Mouse (Mus musculus) forebrain, embryonic 16.5 days (tissue): ENCODE measurements at regions not wholly inside any gene's neighbourhood (a gene's known extent, or its start where the extent isn't known, plus 50 kb on each side); places are given as distances from the start of the nearest gene placed in this dataset.

Experiments
- ATAC-seq: fragments of 200-750 bp; cut with Nextera tagmentation; 2 replicates; pipeline ENCODE4 v1.8.0; 2017; ENCODE audit warnings: mild to moderate bottlenecking, moderate library complexity
- H3K27ac ChIP-seq: fragments of 300-500 bp; sonication (generic); 2 replicates; pipeline ENCODE4 v1.5.1; 2014; ENCODE audit warnings: low read length, control low read depth
- H3K27me3 ChIP-seq: fragments of 300-500 bp; sonication (generic); replicated peaks from 2 replicates; pipeline ENCODE4 v1.6.1; 2014; ENCODE audit warnings: low read length; ENCODE audit not compliant: control insufficient read depth, insufficient read depth
- H3K36me3 ChIP-seq: fragments of 300-500 bp; sonication (generic); 2 replicates; pipeline ENCODE4 v1.6.1; 2014; ENCODE audit not compliant: control insufficient read depth, insufficient read depth
- H3K4me1 ChIP-seq: fragments of 300-500 bp; sonication (generic); replicated peaks from 2 replicates; pipeline ENCODE4 v1.6.1; 2014; ENCODE audit warnings: low read length; ENCODE audit not compliant: control insufficient read depth, insufficient read depth
- H3K4me2 ChIP-seq: fragments of 300-500 bp; sonication (generic); 2 replicates; pipeline ENCODE4 v1.6.1; 2014; ENCODE audit warnings: mild to moderate bottlenecking, low read length, control low read depth
- H3K4me3 ChIP-seq: fragments of 300-500 bp; sonication (generic); replicated peaks from 2 replicates; pipeline ENCODE4 v1.5.1; 2014; ENCODE audit warnings: mild to moderate bottlenecking, low read length, control low read depth
- H3K9ac ChIP-seq: fragments of 300-500 bp; sonication (generic); replicated peaks from 2 replicates; pipeline ENCODE4 v1.6.1; 2014; ENCODE audit warnings: low read depth, low read length, control low read depth
- H3K9me3 ChIP-seq: fragments of 300-500 bp; sonication (generic); 2 replicates; pipeline ENCODE4 v1.6.1; 2016; ENCODE audit warnings: low read length; ENCODE audit not compliant: control insufficient read depth
- WGBS: fragments of 180-500 bp; shearing (Covaris S2); extraction: QIAGEN DNeasy Blood & Tissue Kit; methylation state at CpG from one replicate; pipeline ENCODE4 v1.1.7; 2014; 5-methylcytosine and 5-hydroxymethylcytosine counted together

- Histone ChIP-seq H3K27ac (peak overlapping the region; percentile 23; the same call in 1 of the 2 replicates), H3K27me3 (0 out of 2 replicates have a peak, but pooled peaks cover 2% of the 10 kb centered on the region), H3K36me3 (no peaks in the 10 kb centered on the region), H3K9me3 (no peaks in the 10 kb centered on the region), H3K9ac (peak overlapping the region; percentile 22; the same call in 1 of the 2 replicates), H3K4me1 (peaks cover 14% of the 10 kb centered on the region), H3K4me2 (peak overlapping the region; percentile 48), H3K4me3 (peak overlapping the region; percentile 15)
- WGBS, result 15% methylated on average over 13 of the region's 13 CpGs
- peak; percentile 92 for ATAC-seq
Measured at GRCm38 (mm10) chr5:101426067-101426771, 238.6 kb downstream of the Nkx6-1 start.

- no peaks in the 10 kb centered on the region for H3K36me3 ChIP-seq
- H3K4me2 ChIP-seq, result no peak overlapping the region
- WGBS, result 81% methylated on average over 5 of the region's 5 CpGs
- no peak for ATAC-seq
- no peak overlapping the region for H3K4me3 ChIP-seq
- H3K9ac ChIP-seq, result no peak overlapping the region
- H3K27ac ChIP-seq, result no peak overlapping the region
- H3K9me3 ChIP-seq, result no peaks in the 10 kb centered on the region
- no peaks in the 10 kb centered on the region for H3K27me3 ChIP-seq
- H3K4me1 ChIP-seq, result no peaks in the 10 kb centered on the region
Measured at GRCm38 (mm10) chr5:101384316-101384715, 280.5 kb downstream of the Nkx6-1 start.

GRCm38 (mm10) chr5:101381361-101381760 is 283.4 kb downstream of the Nkx6-1 start:
- Histone ChIP-seq H3K4me2 (no peak overlapping the region), H3K9me3 (no peaks in the 10 kb centered on the region), H3K27me3 (no peaks in the 10 kb centered on the region), H3K4me1 (no peaks in the 10 kb centered on the region), H3K4me3 (no peak overlapping the region), H3K36me3 (no peaks in the 10 kb centered on the region), H3K27ac (no peak overlapping the region), H3K9ac (no peak overlapping the region)
- 65% methylated on average over 8 of the region's 8 CpGs for WGBS
- no peak for ATAC-seq

- H3K9me3 ChIP-seq, result no peaks in the 10 kb centered on the region
- no peak overlapping the region for H3K27ac ChIP-seq
- no peak overlapping the region for H3K4me2 ChIP-seq
- H3K9ac ChIP-seq, result no peak overlapping the region
- H3K4me1 ChIP-seq, result no peaks in the 10 kb centered on the region
- no peaks in the 10 kb centered on the region for H3K27me3 ChIP-seq
- no peaks in the 10 kb centered on the region for H3K36me3 ChIP-seq
- no peak overlapping the region for H3K4me3 ChIP-seq
- 87% methylated on average over 6 of the region's 6 CpGs for WGBS
- ATAC-seq, result no peak
Measured at GRCm38 (mm10) chr5:101376657-101377056, 288.1 kb downstream of the Nkx6-1 start.

GRCm38 (mm10) chr5:101374129-101374528 is 290.7 kb downstream of the Nkx6-1 start:
- WGBS, result 78% methylated on average over 2 of the region's 2 CpGs
- Histone ChIP-seq H3K4me1 (no peaks in the 10 kb centered on the region), H3K9ac (no peak overlapping the region), H3K4me3 (no peak overlapping the region), H3K36me3 (no peaks in the 10 kb centered on the region), H3K27ac (no peak overlapping the region), H3K27me3 (no peaks in the 10 kb centered on the region; the same call in 1 of the 2 replicates), H3K9me3 (no peaks in the 10 kb centered on the region), H3K4me2 (no peak overlapping the region)
- ATAC-seq, result no peak

- Histone ChIP-seq H3K4me3 (no peak overlapping the region), H3K4me2 (no peak overlapping the region), H3K4me1 (no peaks in the 10 kb centered on the region), H3K9ac (no peak overlapping the region), H3K9me3 (no peaks in the 10 kb centered on the region), H3K27me3 (no peaks in the 10 kb centered on the region; the same call in 1 of the 2 replicates), H3K36me3 (no peaks in the 10 kb centered on the region), H3K27ac (no peak overlapping the region)
- ATAC-seq, result no peak
- WGBS, result 64% methylated on average over 8 of the region's 8 CpGs
Measured at GRCm38 (mm10) chr5:101372204-101372603, 292.6 kb downstream of the Nkx6-1 start.

- H3K27ac ChIP-seq, result no peak overlapping the region
- 14% methylated on average over 11 of the region's 11 CpGs for WGBS
- H3K36me3 ChIP-seq, result no peaks in the 10 kb centered on the region
- no peaks in the 10 kb centered on the region; the same call in 1 of the 2 replicates for H3K4me1 ChIP-seq
- H3K4me2 ChIP-seq, result peak overlapping the region; percentile 11; the same call in 1 of the 2 replicates
- H3K4me3 ChIP-seq, result no peak overlapping the region
- no peak overlapping the region for H3K9ac ChIP-seq
- H3K9me3 ChIP-seq, result no peaks in the 10 kb centered on the region
- ATAC-seq, result peak; percentile 86
- H3K27me3 ChIP-seq, result peaks cover 10% of the 10 kb centered on the region; the same call in 1 of the 2 replicates
Measured at GRCm38 (mm10) chr5:101365364-101365763, 299.4 kb downstream of the Nkx6-1 start.

GRCm38 (mm10) chr5:101359986-101360385 is 304.8 kb downstream of the Nkx6-1 start:
- 0 out of 2 replicates have a peak, but pooled peaks cover 2% of the 10 kb centered on the region for H3K27me3 ChIP-seq
- H3K4me3 ChIP-seq, result no peak overlapping the region
- no peaks in the 10 kb centered on the region for H3K4me1 ChIP-seq
- 40% methylated on average over 6 of the region's 6 CpGs for WGBS
- H3K9ac ChIP-seq, result no peak overlapping the region
- no peaks in the 10 kb centered on the region for H3K9me3 ChIP-seq
- ATAC-seq, result no peak
- H3K27ac ChIP-seq, result no peak overlapping the region
- H3K4me2 ChIP-seq, result no peak overlapping the region
- no peaks in the 10 kb centered on the region for H3K36me3 ChIP-seq

- ATAC-seq, result no peak
- 75% methylated on average over 3 of the region's 3 CpGs for WGBS
- H3K36me3 ChIP-seq, result no peaks in the 10 kb centered on the region
- no peaks in the 10 kb centered on the region for H3K9me3 ChIP-seq
- no peak overlapping the region for H3K4me2 ChIP-seq
- no peaks in the 10 kb centered on the region for H3K27me3 ChIP-seq
- H3K4me1 ChIP-seq, result no peaks in the 10 kb centered on the region
- no peak overlapping the region for H3K4me3 ChIP-seq
- H3K27ac ChIP-seq, result no peak overlapping the region
- H3K9ac ChIP-seq, result no peak overlapping the region
Measured at GRCm38 (mm10) chr5:101345406-101345805, 319.4 kb downstream of the Nkx6-1 start.
